Mouse (Mus musculus) embryo, embryonic 11.5 days (tissue): ENCODE measurements around the gene B3gat3.
"Not testable (repeated sequence)": the region's sequence is repeated elsewhere in the genome, so short reads cannot be mapped to it uniquely, and the experiment has no call there.

Experiments used
- DNase-seq: peaks from one replicate; pipeline ENCODE4 v3.0.0-alpha.2; 2012; ENCODE audit warnings: low read depth, low spot score

Gene B3gat3

DNA sequence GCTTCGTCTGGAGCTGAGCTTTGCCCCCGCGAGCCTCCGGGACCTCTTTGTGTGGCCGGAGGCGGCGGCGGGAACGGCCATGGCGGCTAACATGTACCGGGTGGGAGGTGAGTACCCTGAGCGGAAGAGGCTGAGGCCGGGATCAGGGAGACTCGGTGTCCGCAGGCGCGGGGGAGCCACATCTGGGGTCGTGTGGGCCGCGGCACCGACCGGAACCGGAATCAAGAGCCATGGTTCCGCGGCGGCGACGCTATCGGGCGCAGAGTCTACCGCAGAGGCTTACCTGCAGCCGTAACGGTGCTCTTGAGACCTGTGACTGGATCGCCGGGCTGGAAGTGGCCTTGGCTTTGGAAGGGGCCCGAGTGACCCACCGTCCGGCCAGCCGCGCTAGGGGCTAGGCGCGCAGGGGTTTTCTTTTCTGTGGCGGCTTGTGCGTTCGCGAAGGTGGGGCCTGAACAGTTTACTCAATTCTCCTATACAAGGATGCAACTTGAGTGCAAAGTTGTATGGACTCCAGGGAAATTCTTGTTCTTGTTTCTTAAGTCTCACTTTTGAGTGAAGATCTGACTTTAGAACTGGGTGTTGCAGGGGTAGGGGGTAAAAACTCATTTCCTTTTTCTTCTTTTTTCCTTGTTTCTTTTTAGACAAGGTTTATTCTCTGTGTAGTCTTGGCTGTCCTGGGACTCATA is 22.2 kb downstream of the B3gat3 start:
- DNase-seq: no peak

GRCm38 (mm10) chr19:8943047-8943446 is 22.9 kb downstream of the B3gat3 start:
- no peak for DNase-seq

GRCm38 (mm10) chr19:8944062-8944461 is 23.9 kb downstream of the B3gat3 start:
- DNase-seq: no peak

GRCm38 (mm10) chr19:8944750-8945149 is 24.6 kb downstream of the B3gat3 start:
- no peak for DNase-seq

DNA sequence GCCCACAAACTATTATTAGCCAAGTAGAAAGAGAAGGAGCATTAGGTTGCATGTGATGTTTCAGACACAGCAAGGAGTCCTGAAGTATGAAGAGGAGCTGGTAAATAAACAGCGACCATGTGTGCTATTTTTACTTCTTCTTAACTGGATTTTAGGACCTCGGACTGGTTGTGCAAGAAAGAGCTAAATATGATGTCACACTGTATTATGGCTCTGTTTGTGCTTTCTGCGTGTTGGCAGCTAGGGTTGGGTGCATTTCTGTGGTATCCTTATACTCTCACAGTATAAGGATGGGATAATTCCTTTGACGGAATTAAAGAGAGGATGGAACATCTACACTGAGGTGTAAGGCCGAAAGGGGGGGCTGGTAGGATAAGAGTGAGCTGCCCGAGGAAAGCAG is 25.1 kb downstream of the B3gat3 start:
- DNase-seq: no peak

GRCm38 (mm10) chr19:8946929-8947328 is 26.8 kb downstream of the B3gat3 start:
- DNase-seq: no peak

DNA sequence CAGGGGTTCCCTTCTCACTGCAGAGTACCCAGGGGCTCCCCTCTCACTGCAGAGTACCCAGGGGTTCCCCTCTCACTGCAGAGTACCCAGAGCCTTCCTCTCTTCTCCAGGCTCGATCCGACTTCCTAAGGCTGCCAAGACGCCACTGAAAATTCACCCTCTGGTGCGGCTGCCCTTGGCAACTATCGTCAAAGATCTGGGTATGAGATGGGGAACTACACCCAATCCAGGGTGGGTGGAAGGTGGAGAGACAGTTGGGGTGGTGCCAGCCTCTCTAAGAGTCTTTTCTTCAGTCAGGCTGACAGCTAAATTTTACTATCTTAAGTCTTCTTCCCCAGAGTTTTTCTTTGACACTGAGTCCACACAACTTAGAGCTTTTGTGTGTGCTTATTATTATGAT is 30.0 kb downstream of the B3gat3 start:
- no peak for DNase-seq

- no peak for DNase-seq
These were observed 32.1 kb downstream of the B3gat3 start for GRCm38 (mm10) chr19:8952241-8952640.

DNA sequence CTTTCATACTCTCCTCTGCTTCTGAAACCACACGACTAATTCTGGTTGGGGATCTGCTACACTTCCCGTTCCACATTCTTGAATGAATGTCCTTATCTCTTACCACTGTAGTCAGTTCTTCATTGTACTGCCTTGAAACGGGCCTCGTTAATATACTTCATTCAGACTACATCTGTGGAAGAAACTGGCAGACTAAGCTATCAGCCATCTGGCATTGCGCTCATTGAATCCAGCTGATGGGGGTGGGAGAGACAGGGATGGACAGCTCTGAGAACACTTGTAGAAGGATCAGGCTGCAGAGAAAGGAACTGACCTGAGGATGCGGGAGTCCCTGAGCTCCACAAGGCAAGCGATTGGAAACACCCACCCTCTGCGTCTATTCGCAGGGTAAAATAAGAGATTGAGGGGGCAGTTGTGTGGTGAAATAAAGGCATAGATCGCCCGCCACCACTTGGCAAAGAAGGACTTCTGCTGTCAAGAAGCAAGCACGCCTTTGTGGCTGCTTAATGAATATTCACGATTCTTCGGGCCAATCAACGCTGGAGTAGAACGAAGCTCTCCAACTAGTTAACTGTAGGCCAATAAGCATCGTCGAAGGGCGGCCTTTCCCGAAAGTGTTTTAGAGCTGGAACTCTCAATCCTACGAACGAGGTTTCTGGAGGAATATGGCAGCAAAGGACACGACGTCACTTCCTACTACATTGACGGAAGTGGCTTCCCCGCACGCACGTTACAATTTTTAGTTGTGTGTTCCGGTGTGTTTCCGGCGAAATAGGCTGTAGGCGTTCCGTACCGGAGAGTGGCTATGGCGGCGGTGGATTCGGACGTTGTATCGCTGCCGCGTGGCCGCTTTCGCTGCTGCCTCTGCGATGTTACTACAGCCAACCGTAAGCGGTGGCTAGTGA is 33.2 kb downstream of the B3gat3 start, which contains the start of gene Tut1:
Gene Tut1, plus strand, starts transcription at position 713 of the 905 bp plus-strand sequence.
- DNase-seq: peak; percentile 87

DNA sequence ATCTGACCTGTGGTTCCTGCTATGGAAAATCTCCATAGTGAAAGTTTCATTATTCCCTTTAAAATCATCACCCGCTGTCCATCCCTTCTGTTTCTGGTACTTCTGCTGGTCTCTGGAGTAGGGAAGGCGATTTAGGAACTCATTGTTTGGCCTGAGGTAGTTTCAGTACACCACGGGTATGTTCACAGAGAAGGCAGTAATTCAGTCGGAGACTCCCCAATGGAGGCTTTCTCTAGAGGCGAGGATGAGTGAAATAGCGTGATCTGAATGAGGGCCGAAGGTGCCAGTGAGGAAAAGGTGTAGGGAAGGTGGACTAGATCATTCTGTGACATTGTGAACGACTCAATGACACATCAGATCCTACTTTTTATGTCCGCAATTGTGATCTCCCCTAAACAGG is 34.0 kb downstream of the B3gat3 start:
- DNase-seq: no peak

DNA sequence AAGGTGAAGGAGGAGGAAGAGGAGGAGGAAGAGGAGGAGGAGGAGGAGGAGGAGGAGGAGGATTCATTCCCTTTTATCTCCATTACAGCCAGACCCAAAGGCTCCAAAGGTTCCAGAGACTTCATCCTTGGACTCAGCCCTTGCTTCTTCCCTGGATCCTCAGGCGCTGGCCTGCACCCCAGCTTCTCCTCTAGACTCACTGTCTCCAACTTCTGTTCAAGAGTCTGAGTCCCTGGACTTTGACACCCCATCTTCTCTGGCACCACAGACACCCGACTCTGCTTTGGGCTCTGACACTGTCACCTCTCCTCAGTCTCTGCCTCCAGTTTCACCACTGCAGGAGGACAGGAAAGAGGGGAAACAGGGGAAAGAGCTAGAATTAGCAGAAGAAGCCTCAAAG is 42.1 kb downstream of the B3gat3 start:
- no peak for DNase-seq

DNA sequence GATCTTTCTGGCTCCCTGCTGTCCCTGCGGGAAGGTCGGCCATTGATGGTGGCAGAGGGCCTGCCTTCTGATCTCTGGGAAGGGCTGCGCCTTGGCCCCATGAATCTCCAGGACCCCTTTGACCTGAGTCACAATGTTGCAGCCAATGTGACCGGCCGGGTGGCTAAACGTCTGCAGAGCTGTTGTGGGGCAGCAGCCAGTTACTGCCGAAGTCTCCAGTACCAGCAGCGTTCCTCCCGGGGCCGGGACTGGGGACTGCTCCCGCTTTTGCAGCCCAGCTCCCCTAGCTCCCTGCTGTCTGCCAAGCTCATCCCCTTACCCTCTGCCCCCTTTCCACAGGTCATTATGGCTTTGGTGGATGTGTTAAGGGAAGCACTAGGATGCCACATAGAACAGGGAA is 44.9 kb downstream of the B3gat3 start:
- DNase-seq: no peak

DNA sequence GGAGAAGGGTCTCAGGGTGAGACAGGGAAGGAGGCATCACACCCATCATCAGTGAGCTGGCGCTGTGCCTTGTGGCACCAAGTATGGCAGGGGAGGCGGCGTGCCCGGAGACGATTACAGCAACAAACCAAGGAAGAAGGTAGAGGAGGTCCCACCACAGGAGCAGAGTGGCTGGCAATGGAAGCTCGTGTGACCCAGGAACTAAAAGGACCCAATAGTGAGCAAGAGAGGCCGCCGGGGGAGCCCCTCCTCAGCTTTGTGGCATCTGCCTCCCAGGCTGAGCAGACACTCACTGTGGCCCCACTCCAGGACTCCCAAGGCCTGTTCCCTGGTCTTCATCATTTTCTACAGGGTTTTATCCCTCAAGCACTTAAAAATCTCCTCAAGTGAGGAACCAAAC is 45.6 kb downstream of the B3gat3 start:
- DNase-seq: no peak

DNA sequence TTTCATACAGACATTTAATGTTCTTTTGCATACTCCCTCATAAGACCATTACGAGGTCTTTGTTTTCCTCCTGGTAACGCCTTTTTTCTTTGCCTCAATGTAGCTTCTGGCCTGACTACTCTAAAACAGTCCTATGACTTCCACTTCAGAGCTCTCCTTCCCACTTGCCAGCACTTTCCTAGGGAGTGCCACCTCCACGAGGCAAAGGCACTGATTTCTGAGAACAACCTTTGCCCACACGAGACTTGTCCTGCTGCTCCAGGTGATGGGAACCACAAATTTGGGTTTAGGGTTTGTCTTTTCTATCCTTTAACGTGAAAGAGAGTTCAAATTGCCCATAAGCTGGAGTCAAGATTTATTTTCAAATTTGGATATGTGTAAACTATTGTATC is 46.0 kb downstream of the B3gat3 start:
- no peak for DNase-seq

DNA sequence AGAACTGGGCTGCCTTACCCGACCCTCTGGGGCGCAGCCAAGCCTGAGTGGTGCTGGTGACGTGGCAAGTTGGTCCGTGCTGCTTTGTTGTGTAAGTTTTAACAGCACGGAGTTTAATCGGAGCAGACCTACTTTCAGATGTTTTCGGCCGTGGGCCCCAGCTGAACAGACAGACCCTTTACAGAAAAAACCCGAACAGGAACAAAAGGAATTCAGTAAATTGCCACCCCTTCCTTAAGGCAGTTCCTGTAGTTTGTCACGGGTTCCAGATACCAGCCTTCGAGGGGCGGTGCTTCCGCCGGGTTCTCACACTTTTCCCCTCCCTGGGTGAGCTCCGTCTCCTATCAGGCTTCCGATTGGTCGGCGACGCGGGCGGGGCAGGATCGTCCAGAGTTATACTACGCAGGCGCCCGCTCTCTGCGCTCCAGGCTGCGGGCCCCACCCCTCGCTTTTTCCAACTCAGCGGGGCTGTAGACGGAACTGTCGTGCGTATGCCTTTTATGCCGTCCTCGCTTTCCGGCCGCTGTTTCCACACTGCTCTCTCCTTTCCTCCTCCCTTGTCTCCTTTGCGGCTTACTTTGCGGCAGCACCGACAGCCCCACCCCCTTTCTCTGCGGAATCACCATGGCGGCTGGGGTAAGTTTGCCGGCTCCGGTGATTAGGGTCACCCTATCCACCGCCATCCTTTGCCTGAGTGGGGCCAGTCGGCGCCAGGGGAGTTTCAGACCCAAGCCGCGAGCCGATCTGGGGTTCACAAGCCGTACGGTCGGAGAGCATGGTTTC is 46.6 kb downstream of the B3gat3 start, which contains the start of gene Eef1g:
Gene Eef1g, plus strand, starts transcription at position 452 of the 783 bp plus-strand sequence.
- DNase-seq: peak; percentile 98

- DNase-seq: no peak
These were observed 47.2 kb downstream of the B3gat3 start for GRCm38 (mm10) chr19:8967373-8967743.

DNA sequence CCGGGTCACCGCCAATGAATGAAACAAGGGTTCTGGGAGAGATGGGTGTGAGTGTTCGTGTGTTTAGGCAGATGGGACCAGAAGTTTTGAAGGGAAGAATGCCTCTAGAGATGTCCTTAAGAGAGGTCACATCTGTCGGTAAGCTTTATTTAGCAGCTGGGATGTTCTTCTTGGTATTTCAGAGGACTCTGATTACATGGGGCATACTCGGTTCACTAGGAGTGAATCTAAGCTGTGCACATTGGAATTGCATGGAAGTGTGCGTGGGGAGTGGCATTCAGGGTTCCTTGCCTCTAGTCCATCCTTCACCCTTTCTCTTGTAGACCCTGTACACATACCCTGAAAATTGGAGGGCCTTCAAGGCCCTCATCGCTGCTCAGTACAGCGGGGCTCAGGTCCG is 47.7 kb downstream of the B3gat3 start:
- no peak for DNase-seq

GRCm38 (mm10) chr19:8972491-8972890 is 52.3 kb downstream of the B3gat3 start:
- not testable (repeated sequence) for DNase-seq

DNA sequence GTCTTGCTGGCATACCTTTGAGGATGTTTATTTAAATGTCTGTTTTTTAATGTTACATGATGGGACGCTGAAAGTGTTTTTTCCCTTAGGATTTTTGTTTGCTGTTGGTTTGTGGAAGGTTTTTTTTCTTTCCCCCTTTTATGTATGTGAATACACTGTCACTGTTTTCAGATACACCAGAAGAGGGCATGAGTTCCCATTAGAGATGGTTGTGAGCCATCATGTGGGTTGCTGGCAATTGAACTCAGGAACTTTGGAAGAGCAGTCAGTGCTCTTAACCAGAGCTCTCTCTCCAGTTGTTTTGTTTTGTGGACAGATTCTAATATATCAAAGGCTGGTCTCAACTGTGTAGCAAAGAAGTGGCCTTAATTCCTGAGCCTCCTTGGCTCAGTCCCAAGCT is 54.5 kb downstream of the B3gat3 start:
- DNase-seq: no peak

- DNase-seq: no peak
These were observed 55.3 kb downstream of the B3gat3 start for GRCm38 (mm10) chr19:8975491-8975890.

- DNase-seq: peak; percentile 54
These were observed 56.4 kb downstream of the B3gat3 start for GRCm38 (mm10) chr19:8976535-8976934.
